ENCODE assay signal across 8 mouse cellular contexts in genomic region chr9:63399463-63399815, GRCm38 (mm10). TPM values are rescaled to one million over a fixed set of nuclear protein-coding genes. Genes with fewer than 3 reads are reported as not detected.
A peak's percentile ranks its signal among the peaks of the same experiment; 100 is the strongest.
DNase-seq lines count a peak whose midpoint lies in the region; ATAC-seq and TF ChIP-seq lines count a peak whose summit lies in the region.

No protein-coding gene starts in this region.

- no peak for DNase-seq in layer of hippocampus, adult 2 months (ENCODE audit: low spot score in 2 of 2)
- no peak for DNase-seq in layer of hippocampus, adult 11-12 months (ENCODE audit: low spot score)
- no peak for DNase-seq in urinary bladder, adult 2 months (ENCODE audit: low spot score)
- no peak for DNase-seq in adrenal gland, adult 8-10 months
- no peak for DNase-seq in ovary, postnatal 10 days (ENCODE audit: low spot score)

- WGBS in embryonic facial prominence, embryonic 13.5 days: 4% methylated on average over 8 of the region's 8 CpGs
- 4% methylated on average over 8 of the region's 8 CpGs for WGBS in intestine, postnatal 0 days
- WGBS in neural tube, embryonic 12.5 days: 4% methylated on average over 8 of the region's 8 CpGs

- peak overlapping the region; percentile 95 for H3K4me3 ChIP-seq in layer of hippocampus, adult 2 months
- H3K4me3 ChIP-seq in embryonic facial prominence, embryonic 13.5 days: peak overlapping the region; percentile 93
- peak overlapping the region; percentile 84 for H3K4me3 ChIP-seq in intestine, postnatal 0 days (ENCODE audit: low read depth, low read length)
- peak overlapping the region; percentile 92 for H3K4me3 ChIP-seq in neural tube, embryonic 12.5 days

- H3K27ac ChIP-seq in layer of hippocampus, adult 2 months: peak overlapping the region; percentile 96
- H3K27ac ChIP-seq in embryonic facial prominence, embryonic 13.5 days: peak overlapping the region; percentile 68; the same call in 1 of the 2 replicates
- H3K27ac ChIP-seq in intestine, postnatal 0 days (ENCODE audit: low read depth, low read length): peak overlapping the region; percentile 81
- H3K27ac ChIP-seq in neural tube, embryonic 12.5 days: peak overlapping the region; percentile 47; the same call in 1 of the 2 replicates

- peak overlapping the region; percentile 92 for H3K9ac ChIP-seq in embryonic facial prominence, embryonic 13.5 days
- H3K9ac ChIP-seq in intestine, postnatal 0 days (ENCODE audit: low read depth, low read length): peak overlapping the region; percentile 80
- H3K9ac ChIP-seq in neural tube, embryonic 12.5 days: peak overlapping the region; percentile 84

- H3K36me3 ChIP-seq in embryonic facial prominence, embryonic 13.5 days: no peaks in the 10 kb centered on the region
- no peaks in the 10 kb centered on the region for H3K36me3 ChIP-seq in intestine, postnatal 0 days (ENCODE audit: control insufficient read depth, insufficient read depth)
- H3K36me3 ChIP-seq in neural tube, embryonic 12.5 days: no peaks in the 10 kb centered on the region

- TF ChIP-seq CTCF in layer of hippocampus, adult 2 months (conservative IDR thresholded peaks at IDR 0.05): no peak
- TF ChIP-seq CTCF in intestine, postnatal 0 days (IDR thresholded peaks at IDR 0.05; ENCODE audit: low read depth): no peak

- no peaks in the 10 kb centered on the region for H3K9me3 ChIP-seq in embryonic facial prominence, embryonic 13.5 days
- no peaks in the 10 kb centered on the region for H3K9me3 ChIP-seq in intestine, postnatal 0 days (ENCODE audit: control insufficient read depth)
- no peaks in the 10 kb centered on the region for H3K9me3 ChIP-seq in neural tube, embryonic 12.5 days

- ATAC-seq in embryonic facial prominence, embryonic 13.5 days (ENCODE audit: insufficient number of reproducible peaks, insufficient read depth, low FRiP score, low TSS enrichment, low read depth): 0 out of 2 replicates have a peak, but pooled peaks have one; percentile 26
- ATAC-seq in intestine, postnatal 0 days: peak; percentile 62; the same call in 1 of the 2 replicates
- ATAC-seq in neural tube, embryonic 12.5 days (ENCODE audit: low FRiP score, low read depth): peak; percentile 68

- H3K4me1 ChIP-seq in embryonic facial prominence, embryonic 13.5 days: peaks cover 9% of the 10 kb centered on the region; the same call in 1 of the 2 replicates
- H3K4me1 ChIP-seq in intestine, postnatal 0 days (replicated peaks; ENCODE audit: control insufficient read depth, insufficient read depth, low read length): 0 out of 2 replicates have a peak, but pooled peaks cover 4% of the 10 kb centered on the region
- 0 out of 2 replicates have a peak, but pooled peaks cover 8% of the 10 kb centered on the region for H3K4me1 ChIP-seq in neural tube, embryonic 12.5 days

- H3K4me2 ChIP-seq in embryonic facial prominence, embryonic 13.5 days: peak overlapping the region; percentile 94
- H3K4me2 ChIP-seq in intestine, postnatal 0 days (replicated peaks; ENCODE audit: low read depth): peak overlapping the region; percentile 96
- H3K4me2 ChIP-seq in neural tube, embryonic 12.5 days (replicated peaks): peak overlapping the region; percentile 92

- no peaks in the 10 kb centered on the region for H3K27me3 ChIP-seq in embryonic facial prominence, embryonic 13.5 days
- H3K27me3 ChIP-seq in intestine, postnatal 0 days (replicated peaks; ENCODE audit: control insufficient read depth, insufficient read depth, low read length): no peaks in the 10 kb centered on the region
- no peaks in the 10 kb centered on the region for H3K27me3 ChIP-seq in neural tube, embryonic 12.5 days (replicated peaks)

RNA-seq across cellular contexts. Expression of gene 2300009A05Rik, which starts 0.4 kb away (rescaled TPM):
- total RNA-seq in layer of hippocampus, adult 2 months (2021): 10 to 100 TPM; 33.7 to 33.8 TPM
- 34.6 and 37.8 TPM in 2 replicates for polyA plus RNA-seq in embryonic facial prominence, embryonic 13.5 days (2015; fragmentation: Nextera tagmentation; extraction: Ambion mirVana)
- polyA plus RNA-seq in intestine, postnatal 0 days (2015; fragmentation: Nextera tagmentation; extraction: Ambion mirVana): 81.9 and 85.3 TPM in 2 replicates
- 54.9 and 65.9 TPM in 2 replicates for polyA plus RNA-seq in neural tube, embryonic 12.5 days (2016; fragmentation: Nextera tagmentation; extraction: Ambion mirVana)
- 24.8 and 26.9 TPM in 2 replicates for polyA plus RNA-seq in urinary bladder, adult 2 months (2012; rRNA removed)
- total RNA-seq in adrenal gland, adult 8-10 months (2022): 10 to 100 TPM; 32.9 to 63.3 (median 38.6) TPM

RNA-seq across cellular contexts. Expression of gene Map2k5, which starts 21.7 kb away (rescaled TPM):
- 10 to 100 TPM; 33.2 to 36.1 TPM for total RNA-seq in layer of hippocampus, adult 2 months (2021)
- polyA plus RNA-seq in embryonic facial prominence, embryonic 13.5 days (2015; fragmentation: Nextera tagmentation; extraction: Ambion mirVana): 37.8 and 40.4 TPM in 2 replicates
- polyA plus RNA-seq in intestine, postnatal 0 days (2015; fragmentation: Nextera tagmentation; extraction: Ambion mirVana): 13.8 and 15.7 TPM in 2 replicates
- polyA plus RNA-seq in neural tube, embryonic 12.5 days (2016; fragmentation: Nextera tagmentation; extraction: Ambion mirVana): 45.0 and 45.9 TPM in 2 replicates
- polyA plus RNA-seq in urinary bladder, adult 2 months (2012; rRNA removed): 20.4 and 20.6 TPM in 2 replicates
- total RNA-seq in adrenal gland, adult 8-10 months (2022): 10 to 100 TPM; 28.8 to 32.4 (median 30.3) TPM
